Mouse (Mus musculus): ENCODE results near the gene Casq2. TPM values are rescaled to one million over a fixed set of nuclear protein-coding genes. Genes with fewer than 3 reads are reported as not detected.

Casq2 gene
- polyA plus RNA-seq, 1 experiment from 2014 or later, result not detected

DNA sequence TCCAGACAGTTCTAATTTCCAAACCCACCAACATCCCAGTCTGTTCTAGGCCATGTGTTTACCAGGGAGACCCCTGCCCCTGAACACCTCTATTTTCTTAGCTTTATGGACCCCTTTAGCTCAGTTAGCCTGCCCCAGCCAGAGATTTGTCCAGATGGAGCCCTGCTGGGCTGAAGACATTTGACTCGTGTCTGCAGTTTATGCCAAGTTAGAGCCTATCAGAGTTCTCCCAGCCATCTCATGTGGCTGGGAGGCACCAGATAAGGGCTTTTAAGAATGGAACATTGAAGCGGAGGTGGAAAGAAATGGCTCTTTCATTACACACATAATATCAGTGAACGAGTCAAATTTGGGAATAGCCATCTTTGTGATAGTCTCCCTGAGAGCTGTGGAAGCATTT lies 57.3 kb downstream of the Casq2 start:
- peaks cover 69% of the 10 kb centered on the region for H3K27me3 ChIP-seq (ENCODE audit: low read depth, poor library complexity, severe bottlenecking)

GRCm38 (mm10) chr3:102144401-102144800 lies 58.2 kb downstream of the Casq2 start:
- H3K36me3 ChIP-seq, result no peaks in the 10 kb centered on the region
- no peak for DNase-seq (ENCODE audit: low spot score)
- no peaks in the 10 kb centered on the region for H3K9me3 ChIP-seq (replicated peaks)
- H3K4me3 ChIP-seq, result no peak overlapping the region
- H3K27me3 ChIP-seq (ENCODE audit: low read depth, poor library complexity, severe bottlenecking), result peaks cover 74% of the 10 kb centered on the region
- WGBS, result 89% methylated on average over 4 of the region's 4 CpGs
- peaks cover 49% of the 10 kb centered on the region for H3K4me1 ChIP-seq
- no peak overlapping the region for H3K27ac ChIP-seq (replicated peaks)

More for the DNA sequence above, 57.3 kb downstream of the Casq2 start:
- no peaks in the 10 kb centered on the region for H3K36me3 ChIP-seq
- H3K27ac ChIP-seq (replicated peaks), result no peak overlapping the region
- 88% methylated on average over 3 of the region's 3 CpGs for WGBS
- peaks cover 51% of the 10 kb centered on the region for H3K4me1 ChIP-seq
- no peak overlapping the region for H3K4me3 ChIP-seq
- DNase-seq (ENCODE audit: low spot score), result no peak
- no peaks in the 10 kb centered on the region for H3K9me3 ChIP-seq (replicated peaks)

DNA sequence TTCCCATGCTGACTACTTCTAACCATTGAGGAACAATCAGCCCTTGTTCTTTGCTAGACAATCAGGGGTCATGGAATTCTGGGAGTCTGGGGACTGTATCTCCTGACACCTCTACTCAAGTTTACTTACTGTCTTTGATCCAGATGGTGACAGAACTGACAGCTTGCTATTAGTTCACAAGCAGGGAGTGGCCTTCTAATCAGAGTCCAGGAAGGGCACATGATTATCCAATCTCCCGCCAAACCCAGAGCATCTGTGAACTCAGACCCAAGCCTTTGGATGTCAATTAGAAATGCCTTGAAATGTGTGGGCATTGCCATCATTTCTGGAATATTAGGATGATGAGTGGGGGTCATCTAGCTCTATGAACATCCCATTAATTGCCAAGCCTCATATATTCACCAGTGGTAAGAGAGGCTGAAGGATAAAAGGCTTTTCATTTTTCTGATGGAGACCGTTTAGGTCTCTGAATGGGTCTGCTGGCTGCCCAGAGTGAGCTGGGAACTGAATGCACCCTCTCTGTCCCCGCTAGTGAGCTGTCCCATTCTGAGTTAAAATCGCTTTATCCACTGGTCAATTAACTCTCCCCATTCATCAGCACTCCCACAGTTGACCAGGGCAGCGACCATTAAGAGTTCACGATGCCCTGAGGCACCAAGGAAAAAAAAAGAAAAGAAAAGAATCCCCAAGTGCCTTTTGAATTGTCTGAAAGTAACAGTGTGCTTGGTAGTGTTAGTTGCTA lies 59.6 kb downstream of the Casq2 start:
- no peak for DNase-seq (ENCODE audit: low spot score)
- 42% methylated on average over 6 of the region's 6 CpGs for WGBS
- Histone ChIP-seq H3K9me3 (replicated peaks) (no peaks in the 10 kb centered on the region), H3K36me3 (no peaks in the 10 kb centered on the region), H3K4me1 (peaks cover 53% of the 10 kb centered on the region), H3K27ac (replicated peaks) (no peak overlapping the region), H3K27me3 (ENCODE audit: low read depth, poor library complexity, severe bottlenecking) (peaks cover 77% of the 10 kb centered on the region), H3K4me3 (no peak overlapping the region)

DNA sequence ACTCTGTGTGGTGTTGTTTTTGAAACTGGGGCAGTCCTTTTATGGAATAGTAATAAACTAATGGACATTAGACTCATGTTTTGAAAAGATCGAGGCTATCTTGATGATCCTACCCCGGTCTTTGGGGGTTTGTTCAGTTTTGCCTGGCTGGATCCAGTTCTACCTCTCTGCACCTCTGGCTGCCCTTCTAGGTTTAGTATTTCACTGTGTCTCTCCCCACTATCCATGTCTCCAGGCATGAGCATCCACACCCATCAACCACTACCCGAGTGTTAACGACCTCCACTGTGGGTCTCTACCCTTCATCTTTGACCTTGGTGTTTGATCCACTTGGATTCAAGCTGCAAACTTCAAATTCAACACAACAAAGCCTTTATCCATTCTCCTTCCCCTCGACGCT lies 60.2 kb downstream of the Casq2 start:
- H3K27me3 ChIP-seq (ENCODE audit: low read depth, poor library complexity, severe bottlenecking), result peaks cover 79% of the 10 kb centered on the region
- WGBS, result 68% methylated on average over 6 of the region's 6 CpGs
- H3K36me3 ChIP-seq, result no peaks in the 10 kb centered on the region
- H3K9me3 ChIP-seq (replicated peaks), result no peaks in the 10 kb centered on the region
- peaks cover 53% of the 10 kb centered on the region for H3K4me1 ChIP-seq
- DNase-seq (ENCODE audit: low spot score), result no peak
- peak overlapping the region; percentile 60; the same call in 1 of the 2 replicates for H3K27ac ChIP-seq (replicated peaks)
- no peak overlapping the region for H3K4me3 ChIP-seq

- no peak for DNase-seq (ENCODE audit: low spot score)
- Histone ChIP-seq H3K4me1 (peaks cover 53% of the 10 kb centered on the region), H3K36me3 (no peaks in the 10 kb centered on the region), H3K27me3 (ENCODE audit: low read depth, poor library complexity, severe bottlenecking) (peaks cover 80% of the 10 kb centered on the region), H3K27ac (replicated peaks) (peak overlapping the region; percentile 60), H3K4me3 (no peak overlapping the region), H3K9me3 (replicated peaks) (no peaks in the 10 kb centered on the region)
- WGBS, result 81% methylated on average over 4 of the region's 4 CpGs
These were observed 61.0 kb downstream of the Casq2 start for GRCm38 (mm10) chr3:102147189-102147588.

GRCm38 (mm10) chr3:102149941-102150340 lies 63.7 kb downstream of the Casq2 start:
- Histone ChIP-seq H3K36me3 (no peaks in the 10 kb centered on the region), H3K9me3 (replicated peaks) (no peaks in the 10 kb centered on the region), H3K4me1 (peaks cover 67% of the 10 kb centered on the region), H3K4me3 (no peak overlapping the region), H3K27ac (replicated peaks) (no peak overlapping the region), H3K27me3 (ENCODE audit: low read depth, poor library complexity, severe bottlenecking) (peaks cover 84% of the 10 kb centered on the region)
- DNase-seq (ENCODE audit: low spot score), result no peak
- WGBS, result 75% methylated on average over 7 of the region's 7 CpGs

DNA sequence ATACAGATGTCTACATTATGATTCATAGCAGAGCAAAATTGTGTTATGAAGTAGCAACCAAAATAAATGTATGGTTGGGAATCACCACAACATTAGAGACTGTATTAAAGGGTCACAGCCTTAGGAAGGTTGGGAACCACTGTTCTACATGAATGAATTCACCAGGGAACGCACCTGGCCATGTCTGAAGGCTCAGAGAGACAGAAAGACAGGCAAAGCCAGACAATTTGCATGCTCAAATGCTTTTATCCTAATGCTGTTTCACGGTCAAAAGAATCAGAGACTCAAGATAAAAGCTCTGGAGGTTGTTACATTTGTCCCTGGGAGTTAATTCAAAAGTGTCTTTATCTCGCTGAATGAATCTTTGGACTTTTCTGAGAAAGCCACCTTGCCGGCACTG lies 65.6 kb downstream of the Casq2 start:
- WGBS, result 31% methylated on average over 4 of the region's 4 CpGs
- H3K4me1 ChIP-seq, result peaks cover 52% of the 10 kb centered on the region
- no peak for DNase-seq (ENCODE audit: low spot score)
- peaks cover 77% of the 10 kb centered on the region for H3K27me3 ChIP-seq (ENCODE audit: low read depth, poor library complexity, severe bottlenecking)
- H3K36me3 ChIP-seq, result peaks cover 2% of the 10 kb centered on the region
- H3K27ac ChIP-seq (replicated peaks), result no peak overlapping the region
- no peak overlapping the region for H3K4me3 ChIP-seq
- no peaks in the 10 kb centered on the region for H3K9me3 ChIP-seq (replicated peaks)

DNA sequence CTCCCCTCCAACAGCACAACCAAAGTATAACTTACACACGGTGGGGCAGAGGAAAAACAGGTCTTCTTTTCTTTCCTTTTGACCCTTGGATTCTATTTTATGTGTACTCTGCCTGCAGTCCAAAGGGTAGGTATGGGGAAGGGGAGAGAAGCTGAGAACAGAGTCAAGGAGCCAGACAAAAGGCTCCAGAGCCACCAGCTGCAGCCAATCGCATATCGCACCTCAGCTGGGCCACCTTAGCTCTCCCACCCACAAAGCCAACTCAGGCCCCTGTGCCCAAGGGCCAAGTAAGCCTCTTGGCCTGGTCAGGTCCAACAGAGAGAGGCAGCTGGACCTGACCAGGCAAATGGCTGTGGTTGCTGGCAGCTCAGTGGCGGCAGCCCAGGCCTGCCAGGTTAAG lies 66.3 kb downstream of the Casq2 start:
- 19% methylated on average over 4 of the region's 4 CpGs for WGBS
- H3K4me3 ChIP-seq, result no peak overlapping the region
- H3K27me3 ChIP-seq (ENCODE audit: low read depth, poor library complexity, severe bottlenecking), result peaks cover 77% of the 10 kb centered on the region
- peaks cover 46% of the 10 kb centered on the region for H3K4me1 ChIP-seq
- H3K27ac ChIP-seq (replicated peaks), result peak overlapping the region; percentile 60
- DNase-seq (ENCODE audit: low spot score), result no peak
- H3K36me3 ChIP-seq, result peaks cover 8% of the 10 kb centered on the region
- no peaks in the 10 kb centered on the region for H3K9me3 ChIP-seq (replicated peaks)

GRCm38 (mm10) chr3:102152872-102153271 lies 66.7 kb downstream of the Casq2 start:
- Histone ChIP-seq H3K4me1 (peaks cover 42% of the 10 kb centered on the region), H3K27ac (replicated peaks) (peak overlapping the region; percentile 60), H3K4me3 (no peak overlapping the region), H3K27me3 (ENCODE audit: low read depth, poor library complexity, severe bottlenecking) (peaks cover 78% of the 10 kb centered on the region), H3K36me3 (peaks cover 12% of the 10 kb centered on the region), H3K9me3 (replicated peaks) (no peaks in the 10 kb centered on the region)
- DNase-seq (ENCODE audit: low spot score), result no peak
- 21% methylated on average over 4 of the region's 4 CpGs for WGBS

- no peak overlapping the region for H3K4me3 ChIP-seq
- no peaks in the 10 kb centered on the region for H3K9me3 ChIP-seq (replicated peaks)
- no peak for DNase-seq (ENCODE audit: low spot score)
- peaks cover 18% of the 10 kb centered on the region for H3K36me3 ChIP-seq
- peaks cover 66% of the 10 kb centered on the region for H3K27me3 ChIP-seq (ENCODE audit: low read depth, poor library complexity, severe bottlenecking)
- 89% methylated on average over 7 of the region's 7 CpGs for WGBS
- peaks cover 37% of the 10 kb centered on the region for H3K4me1 ChIP-seq
- no peak overlapping the region for H3K27ac ChIP-seq (replicated peaks)
These were observed 67.9 kb downstream of the Casq2 start for GRCm38 (mm10) chr3:102154107-102154506.

- H3K27ac ChIP-seq (replicated peaks), result no peak overlapping the region
- 92% methylated on average over 7 of the region's 7 CpGs for WGBS
These were observed 70.5 kb downstream of the Casq2 start for GRCm38 (mm10) chr3:102156737-102157136.

GRCm38 (mm10) chr3:102157652-102158051 lies 71.4 kb downstream of the Casq2 start:
- Histone ChIP-seq H3K27me3 (ENCODE audit: low read depth, poor library complexity, severe bottlenecking) (peaks cover 36% of the 10 kb centered on the region), H3K4me3 (no peak overlapping the region), H3K9me3 (replicated peaks) (no peaks in the 10 kb centered on the region), H3K36me3 (peaks cover 25% of the 10 kb centered on the region), H3K4me1 (peaks cover 24% of the 10 kb centered on the region), H3K27ac (replicated peaks) (no peak overlapping the region)
- 90% methylated on average over 6 of the region's 6 CpGs for WGBS
- no peak for DNase-seq (ENCODE audit: low spot score)

More at GRCm38 (mm10) chr3:102156737-102157136, 70.5 kb downstream of the Casq2 start:
- Histone ChIP-seq H3K9me3 (replicated peaks) (no peaks in the 10 kb centered on the region), H3K36me3 (peaks cover 21% of the 10 kb centered on the region), H3K4me1 (peaks cover 33% of the 10 kb centered on the region), H3K4me3 (no peak overlapping the region), H3K27me3 (ENCODE audit: low read depth, poor library complexity, severe bottlenecking) (peaks cover 42% of the 10 kb centered on the region)
- DNase-seq (ENCODE audit: low spot score), result no peak

DNA sequence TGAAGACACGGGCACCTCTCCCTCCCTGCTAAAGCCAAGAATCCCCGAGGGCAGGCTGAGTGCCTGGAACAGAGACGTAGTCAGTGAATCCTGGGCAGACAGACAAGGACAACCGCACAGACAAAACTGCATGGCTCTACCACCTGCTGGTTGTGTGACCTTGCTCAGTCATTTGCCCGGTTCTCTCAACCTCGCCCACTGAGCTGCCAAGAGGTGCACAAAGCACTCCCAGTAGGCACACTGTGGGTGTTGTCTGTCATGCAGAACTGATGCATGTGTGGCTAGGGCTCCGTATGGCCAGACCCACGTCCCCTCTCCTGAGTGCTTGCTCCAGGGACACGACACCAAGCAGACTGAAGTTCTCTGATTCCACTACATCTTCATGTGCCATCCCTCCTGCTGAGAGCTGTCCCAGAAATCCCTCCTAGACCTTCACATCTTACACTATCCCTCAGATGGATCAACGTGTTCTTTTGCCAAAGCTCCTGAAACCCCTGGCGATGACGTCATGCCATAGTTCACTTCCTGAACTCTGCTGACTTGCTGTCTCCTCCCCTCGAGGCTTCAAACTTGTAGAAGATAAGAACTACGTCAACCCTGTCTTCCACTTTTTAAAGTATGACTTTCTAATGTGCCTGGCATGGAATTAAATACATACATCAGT lies 72.7 kb downstream of the Casq2 start:
- H3K36me3 ChIP-seq, result peaks cover 36% of the 10 kb centered on the region
- peaks cover 15% of the 10 kb centered on the region for H3K4me1 ChIP-seq
- peaks cover 32% of the 10 kb centered on the region for H3K27me3 ChIP-seq (ENCODE audit: low read depth, poor library complexity, severe bottlenecking)
- no peak overlapping the region for H3K4me3 ChIP-seq
- no peaks in the 10 kb centered on the region for H3K9me3 ChIP-seq (replicated peaks)
- DNase-seq (ENCODE audit: low spot score), result no peak
- H3K27ac ChIP-seq (replicated peaks), result no peak overlapping the region; the same call in 1 of the 2 replicates
- 88% methylated on average over 14 of the region's 14 CpGs for WGBS
